ENCODE assay signal across 28 mouse cellular contexts in the genomic region with DNA sequence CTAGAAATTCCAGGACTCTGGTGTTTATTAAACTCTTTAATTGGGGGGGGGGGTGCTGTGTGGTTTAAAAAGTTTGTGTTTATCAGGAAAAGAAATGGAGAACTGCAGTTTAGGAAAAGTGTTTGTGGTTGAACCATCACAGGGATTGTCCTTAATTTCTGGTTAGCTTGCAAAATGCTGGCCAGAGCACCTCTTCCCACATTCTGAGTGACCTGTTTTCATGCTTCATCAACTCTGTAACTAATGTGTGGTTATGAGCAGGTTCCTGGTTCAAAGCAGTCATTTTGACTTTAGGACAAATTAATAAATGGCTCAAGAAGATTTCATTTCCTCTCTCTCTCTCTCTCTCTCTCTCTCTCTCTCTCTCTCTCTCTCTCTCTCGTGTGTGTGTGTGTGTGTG. TPM values are rescaled to one million over a fixed set of nuclear protein-coding genes. Genes with fewer than 3 reads are reported as not detected.
"Had no signal": no experiment of that assay in that cellular context is flagged by ENCODE, and none has a peak within 500 bp of the region (broad histone marks: within the 10 kb centered on the region; RNA-seq: fewer than 3 reads in every experiment).

No protein-coding gene starts in this region.

- H3K36me3 ChIP-seq: heart, embryonic 10.5 days; heart, embryonic 12.5 days; hindbrain, embryonic 12.5 days; intestine, embryonic 15.5 days; limb, embryonic 12.5 days had no signal

- H3K27ac ChIP-seq: gastrocnemius, adult 2 months; heart, embryonic 10.5 days; hindbrain, embryonic 10.5 days; hindbrain, embryonic 12.5 days; hindbrain, embryonic 14.5 days; intestine, embryonic 15.5 days; layer of hippocampus, adult 2 months; left cerebral cortex, adult 2 months; limb, embryonic 10.5 days; limb, embryonic 12.5 days; liver, embryonic 14.5 days had no signal

- H3K4me3 ChIP-seq: gastrocnemius, adult 2 months; heart, embryonic 10.5 days; heart, embryonic 12.5 days; hindbrain, embryonic 10.5 days; hindbrain, embryonic 12.5 days; intestine, embryonic 15.5 days; layer of hippocampus, adult 2 months; left cerebral cortex, adult 2 months; limb, embryonic 10.5 days; limb, embryonic 12.5 days had no signal

- H3K9me3 ChIP-seq: heart, embryonic 10.5 days; heart, embryonic 12.5 days; hindbrain, embryonic 10.5 days; hindbrain, embryonic 12.5 days; intestine, embryonic 15.5 days; limb, embryonic 10.5 days; limb, embryonic 12.5 days had no signal

- ATAC-seq: forebrain, embryonic 16.5 days; hindbrain, embryonic 16.5 days; inflammation-experienced regulatory T-cells, adult 6 months; intestine, embryonic 15.5 days; intestine, postnatal 0 days had no signal

- DNase-seq: gastrocnemius, adult 2 months; gastrocnemius, postnatal 10 days; gastrocnemius, postnatal 25 days; heart, adult 18-20 months; heart, postnatal 10 days; heart, postnatal 4 days; liver had no signal

- H3K4me2 ChIP-seq: heart, embryonic 12.5 days; hindbrain, embryonic 12.5 days; hindbrain, embryonic 14.5 days; intestine, embryonic 15.5 days; limb, embryonic 12.5 days; liver, embryonic 11.5 days had no signal

- H3K27me3 ChIP-seq: heart, embryonic 12.5 days; hindbrain, embryonic 12.5 days; intestine, embryonic 15.5 days; limb, embryonic 12.5 days had no signal

- H3K9ac ChIP-seq: heart, embryonic 12.5 days; hindbrain, embryonic 12.5 days; hindbrain, embryonic 14.5 days; intestine, embryonic 15.5 days; limb, embryonic 12.5 days; liver, embryonic 14.5 days had no signal

RNA-seq across cellular contexts. Expression of a gene that starts 59.1 kb away (rescaled TPM):
- polyA plus RNA-seq: forebrain, embryonic 16.5 days; heart, embryonic 10.5 days; heart, embryonic 14.5 days; heart, embryonic 16.5 days; hindbrain, embryonic 14.5 days; hindbrain, embryonic 16.5 days; intestine, embryonic 15.5 days; intestine, postnatal 0 days; kidney, embryonic 14.5 days; limb, embryonic 14.5 days; liver, embryonic 16.5 days had no signal
